Mouse (Mus musculus) CH12.LX (cell line): ENCODE data around the gene Maats1.

Experiments used
- CTCF ChIP-seq, 2 experiments: IDR thresholded peaks in 1 of 2; conservative IDR thresholded peaks in 1 of 2; 2 replicates each; pipeline ENCODE4 v1.5.1; 2011 to 2012; ENCODE audit warnings: low read depth in 2 of 2, low read length in 2 of 2, improper control_type of control experiment in 1 of 2, inconsistent platforms in 1 of 2, mild to moderate bottlenecking in 1 of 2, moderate library complexity in 1 of 2
- MXI1 ChIP-seq: IDR thresholded peaks from 2 replicates; pipeline ENCODE4 v1.6.1; 2011; ENCODE audit warnings: mild to moderate bottlenecking, low read depth, low read length, improper control_type of control experiment
- MYC ChIP-seq: IDR thresholded peaks from 2 replicates; pipeline ENCODE4 v1.6.1; 2011; ENCODE audit warnings: low read depth, mild to moderate bottlenecking, improper control_type of control experiment, low read length

- TF ChIP-seq CTCF (conservative IDR thresholded peaks at IDR 0.05 in 1 of 2, IDR thresholded peaks at IDR 0.05 in 1 of 2; ENCODE audit: low read depth in 2 of 2, low read length in 2 of 2) (no peak), MXI1 (no peak), MYC (no peak)
These were observed 27.1 kb upstream of the Maats1 start for GRCm38 (mm10) chr16:38369000-38369399.
